Mouse (Mus musculus): ENCODE results near the gene Gm3139. TPM values are rescaled to one million over a fixed set of nuclear protein-coding genes. Genes with fewer than 3 reads are reported as not detected.
"Not testable (repeated sequence)": the region's sequence is repeated elsewhere in the genome, so short reads cannot be mapped to it uniquely, and the experiment has no call there.

The Gm3139 gene
- polyA plus RNA-seq (2012; rRNA removed) = not detected in 2 replicates

- not testable (repeated sequence) for H3K36me3 ChIP-seq (ENCODE audit: control insufficient read depth, insufficient read depth, low read length); H3K27me3 ChIP-seq (ENCODE audit: control insufficient read depth, insufficient read depth, low read length); H3K4me3 ChIP-seq (ENCODE audit: low read depth, low read length); H3K27ac ChIP-seq (ENCODE audit: insufficient read depth, low read depth, low read length); H3K4me1 ChIP-seq (ENCODE audit: control insufficient read depth, insufficient read depth, insufficient read length, low read length)
- WGBS = no CpG with 5 or more reads among the region's 2 CpGs
Observed at GRCm38 (mm10) chr5:94525987-94526386, at the start of gene Gm3139. Gene Gm3139, plus strand, starts transcription at chr5:94526287.

Other genes starting within 250 kb of the Gm3139 start
- not detected in 2 replicates for gene A430089I19Rik, start 219.5 kb upstream of the Gm3139 start, polyA plus RNA-seq (2012; rRNA removed)
- not detected in 2 replicates for gene Gm6502, start 211.9 kb upstream of the Gm3139 start, polyA plus RNA-seq (2012; rRNA removed)
- gene AA792892, start 186.5 kb upstream of the Gm3139 start, polyA plus RNA-seq (2012; rRNA removed) = not detected in 2 replicates
- not detected in 2 replicates for gene Gm7682, start 80.5 kb upstream of the Gm3139 start, polyA plus RNA-seq (2012; rRNA removed)
- not detected in 2 replicates for gene Gm3147, start 90.1 kb downstream of the Gm3139 start, polyA plus RNA-seq (2012; rRNA removed)
- not detected in 2 replicates for gene Gm6509, start 97.7 kb downstream of the Gm3139 start, polyA plus RNA-seq (2012; rRNA removed)
- not detected in 2 replicates for gene Gm6205, start 122.1 kb downstream of the Gm3139 start, polyA plus RNA-seq (2012; rRNA removed)

Data from small intestine, adult 2 months (tissue).